Mouse (Mus musculus) spleen, adult 2 months (tissue): ENCODE data around the gene Stxbp5l.

Experiments used
- CTCF ChIP-seq: fragments of 200-500 bp; IDR thresholded peaks from 2 replicates; pipeline ENCODE4 v1.5.1; 2011; ENCODE audit warnings: mild to moderate bottlenecking, inconsistent platforms; ENCODE audit not compliant: insufficient read depth, insufficient read length, insufficient replicate concordance; ENCODE audit errors: extremely low read depth
- POLR2A ChIP-seq: fragments of 200-500 bp; IDR thresholded peaks from 2 replicates; pipeline ENCODE4 v1.6.1; 2011; ENCODE audit warnings: low read depth, low read length, inconsistent platforms

- TF ChIP-seq POLR2A = no peak
- TF ChIP-seq CTCF = no peak
Measured at GRCm38 (mm10) chr16:37337529-37337928, 47.2 kb downstream of the Stxbp5l start.
